Mouse (Mus musculus) right cerebral cortex, postnatal 4 days (tissue): ENCODE measurements at regions not wholly inside any gene's neighbourhood (a gene's known extent, or its start where the extent isn't known, plus 50 kb on each side); places are given as distances from the start of the nearest gene placed in this dataset.

Experiments
- DNase-seq: peaks from one replicate; pipeline ENCODE4 v3.0.0-alpha.2; 2022

GRCm38 (mm10) chr4:152622022-152622777, 144.5 kb upstream of the Kcnab2 start:
- peak; percentile 41 for DNase-seq

- no peak for DNase-seq
Measured at GRCm38 (mm10) chr4:152617636-152618035, 140.0 kb upstream of the Kcnab2 start.

GRCm38 (mm10) chr4:152615155-152615554, 137.5 kb upstream of the Kcnab2 start:
- DNase-seq, result no peak

GRCm38 (mm10) chr4:152614356-152615100, 136.9 kb upstream of the Kcnab2 start:
- DNase-seq, result no peak
